Mouse (Mus musculus): ENCODE data around the gene Flt1. TPM values are rescaled to one million over a fixed set of nuclear protein-coding genes. Genes with fewer than 3 reads are reported as not detected.

The Flt1 gene
- polyA plus RNA-seq, 1 experiment from 2014 or later = 6.5 TPM

- Histone ChIP-seq H3K4me3 (ENCODE audit: low read depth, low read length) (no peak overlapping the region), H3K4me1 (ENCODE audit: control insufficient read depth, insufficient read depth, low read length) (no peaks in the 10 kb centered on the region), H3K36me3 (ENCODE audit: control insufficient read depth, insufficient read depth, low read length) (no peaks in the 10 kb centered on the region), H3K4me2 (ENCODE audit: low read length) (no peak overlapping the region), H3K27ac (ENCODE audit: low read depth, low read length) (no peak overlapping the region), H3K27me3 (replicated peaks; ENCODE audit: control insufficient read depth, insufficient read depth, low read length) (peaks cover 5% of the 10 kb centered on the region), H3K9ac (ENCODE audit: low read length) (no peak overlapping the region), H3K9me3 (replicated peaks; ENCODE audit: control insufficient read depth, low read length) (no peaks in the 10 kb centered on the region)
- 74% methylated on average over 5 of the region's 5 CpGs for WGBS
- DNase-seq (ENCODE audit: low spot score) (no peak), ATAC-seq (no peak)
Measured at GRCm38 (mm10) chr5:147732926-147733325, 7.1 kb upstream of the Flt1 start.

- H3K4me3 ChIP-seq (ENCODE audit: low read depth, low read length) = no peak overlapping the region
- peaks cover 15% of the 10 kb centered on the region; the same call in 1 of the 2 replicates for H3K4me1 ChIP-seq (ENCODE audit: control insufficient read depth, insufficient read depth, low read length)
- no peak overlapping the region for H3K9ac ChIP-seq (ENCODE audit: low read length)
- H3K27me3 ChIP-seq (replicated peaks; ENCODE audit: control insufficient read depth, insufficient read depth, low read length) = peaks cover 53% of the 10 kb centered on the region
- H3K9me3 ChIP-seq (replicated peaks; ENCODE audit: control insufficient read depth, low read length) = no peaks in the 10 kb centered on the region
- no peak overlapping the region for H3K27ac ChIP-seq (ENCODE audit: low read depth, low read length)
- WGBS = 8% methylated on average over 12 of the region's 12 CpGs
- no peak for DNase-seq (ENCODE audit: low spot score)
- no peaks in the 10 kb centered on the region for H3K36me3 ChIP-seq (ENCODE audit: control insufficient read depth, insufficient read depth, low read length)
- no peak for ATAC-seq
- no peak overlapping the region for H3K4me2 ChIP-seq (ENCODE audit: low read length)
Measured at GRCm38 (mm10) chr5:147727481-147727880, 1.7 kb upstream of the Flt1 start.

- Histone ChIP-seq H3K27me3 (replicated peaks; ENCODE audit: control insufficient read depth, insufficient read depth, low read length) (peaks cover 58% of the 10 kb centered on the region), H3K4me2 (ENCODE audit: low read length) (peak overlapping the region; percentile 59; the same call in 1 of the 2 replicates), H3K9me3 (replicated peaks; ENCODE audit: control insufficient read depth, low read length) (no peaks in the 10 kb centered on the region), H3K27ac (ENCODE audit: low read depth, low read length) (no peak overlapping the region), H3K4me1 (ENCODE audit: control insufficient read depth, insufficient read depth, low read length) (peaks cover 15% of the 10 kb centered on the region; the same call in 1 of the 2 replicates), H3K36me3 (ENCODE audit: control insufficient read depth, insufficient read depth, low read length) (no peaks in the 10 kb centered on the region), H3K4me3 (ENCODE audit: low read depth, low read length) (no peak overlapping the region), H3K9ac (ENCODE audit: low read length) (no peak overlapping the region)
- ATAC-seq (no peak), DNase-seq (ENCODE audit: low spot score) (no peak)
- 3% methylated on average over 18 of the region's 18 CpGs for WGBS
Measured at GRCm38 (mm10) chr5:147726701-147727393, 1.0 kb upstream of the Flt1 start.

GRCm38 (mm10) chr5:147724945-147725830 is 623 bp downstream of the Flt1 start:
- H3K9me3 ChIP-seq (replicated peaks; ENCODE audit: control insufficient read depth, low read length) = no peaks in the 10 kb centered on the region
- peaks cover 15% of the 10 kb centered on the region; the same call in 1 of the 2 replicates for H3K4me1 ChIP-seq (ENCODE audit: control insufficient read depth, insufficient read depth, low read length)
- WGBS = under 1% methylated on average over 69 of the region's 69 CpGs
- peak overlapping the region; percentile 32 for H3K4me3 ChIP-seq (ENCODE audit: low read depth, low read length)
- peaks cover 73% of the 10 kb centered on the region for H3K27me3 ChIP-seq (replicated peaks; ENCODE audit: control insufficient read depth, insufficient read depth, low read length)
- peak; percentile 81 for ATAC-seq
- H3K27ac ChIP-seq (ENCODE audit: low read depth, low read length) = no peak overlapping the region
- peak; percentile 61 for DNase-seq (ENCODE audit: low spot score)
- H3K36me3 ChIP-seq (ENCODE audit: control insufficient read depth, insufficient read depth, low read length) = no peaks in the 10 kb centered on the region
- peak overlapping the region; percentile 40; the same call in 1 of the 2 replicates for H3K9ac ChIP-seq (ENCODE audit: low read length)
- peak overlapping the region; percentile 59 for H3K4me2 ChIP-seq (ENCODE audit: low read length)

GRCm38 (mm10) chr5:147724391-147724790 is 1.4 kb downstream of the Flt1 start:
- Histone ChIP-seq H3K27ac (ENCODE audit: low read depth, low read length) (no peak overlapping the region), H3K36me3 (ENCODE audit: control insufficient read depth, insufficient read depth, low read length) (no peaks in the 10 kb centered on the region), H3K27me3 (replicated peaks; ENCODE audit: control insufficient read depth, insufficient read depth, low read length) (peaks cover 79% of the 10 kb centered on the region), H3K4me2 (ENCODE audit: low read length) (no peak overlapping the region), H3K9me3 (replicated peaks; ENCODE audit: control insufficient read depth, low read length) (no peaks in the 10 kb centered on the region), H3K9ac (ENCODE audit: low read length) (no peak overlapping the region), H3K4me3 (ENCODE audit: low read depth, low read length) (no peak overlapping the region), H3K4me1 (ENCODE audit: control insufficient read depth, insufficient read depth, low read length) (peaks cover 15% of the 10 kb centered on the region; the same call in 1 of the 2 replicates)
- no peak for DNase-seq (ENCODE audit: low spot score)
- no peak for ATAC-seq
- under 1% methylated on average over 14 of the region's 14 CpGs for WGBS

GRCm38 (mm10) chr5:147723811-147724210 is 2.0 kb downstream of the Flt1 start:
- no peak overlapping the region for H3K4me3 ChIP-seq (ENCODE audit: low read depth, low read length)
- H3K36me3 ChIP-seq (ENCODE audit: control insufficient read depth, insufficient read depth, low read length) = no peaks in the 10 kb centered on the region
- DNase-seq (ENCODE audit: low spot score) = no peak
- peaks cover 15% of the 10 kb centered on the region; the same call in 1 of the 2 replicates for H3K4me1 ChIP-seq (ENCODE audit: control insufficient read depth, insufficient read depth, low read length)
- H3K9me3 ChIP-seq (replicated peaks; ENCODE audit: control insufficient read depth, low read length) = no peaks in the 10 kb centered on the region
- no peak for ATAC-seq
- peaks cover 79% of the 10 kb centered on the region for H3K27me3 ChIP-seq (replicated peaks; ENCODE audit: control insufficient read depth, insufficient read depth, low read length)
- no peak overlapping the region for H3K4me2 ChIP-seq (ENCODE audit: low read length)
- WGBS = 3% methylated on average over 17 of the region's 17 CpGs
- no peak overlapping the region for H3K9ac ChIP-seq (ENCODE audit: low read length)
- no peak overlapping the region for H3K27ac ChIP-seq (ENCODE audit: low read depth, low read length)

GRCm38 (mm10) chr5:147721438-147721837 is 4.4 kb downstream of the Flt1 start:
- peaks cover 62% of the 10 kb centered on the region for H3K27me3 ChIP-seq (replicated peaks; ENCODE audit: control insufficient read depth, insufficient read depth, low read length)
- H3K9me3 ChIP-seq (replicated peaks; ENCODE audit: control insufficient read depth, low read length) = no peaks in the 10 kb centered on the region
- no peaks in the 10 kb centered on the region for H3K36me3 ChIP-seq (ENCODE audit: control insufficient read depth, insufficient read depth, low read length)
- H3K4me1 ChIP-seq (ENCODE audit: control insufficient read depth, insufficient read depth, low read length) = peaks cover 15% of the 10 kb centered on the region; the same call in 1 of the 2 replicates
- 26% methylated on average over 8 of the region's 8 CpGs for WGBS
- H3K4me3 ChIP-seq (ENCODE audit: low read depth, low read length) = no peak overlapping the region
- no peak overlapping the region for H3K9ac ChIP-seq (ENCODE audit: low read length)
- H3K27ac ChIP-seq (ENCODE audit: low read depth, low read length) = no peak overlapping the region
- no peak overlapping the region for H3K4me2 ChIP-seq (ENCODE audit: low read length)
- ATAC-seq = no peak
- no peak for DNase-seq (ENCODE audit: low spot score)

- Histone ChIP-seq H3K4me3 (ENCODE audit: low read depth, low read length) (no peak overlapping the region), H3K9me3 (replicated peaks; ENCODE audit: control insufficient read depth, low read length) (no peaks in the 10 kb centered on the region), H3K27ac (ENCODE audit: low read depth, low read length) (no peak overlapping the region), H3K27me3 (replicated peaks; ENCODE audit: control insufficient read depth, insufficient read depth, low read length) (peaks cover 34% of the 10 kb centered on the region), H3K36me3 (ENCODE audit: control insufficient read depth, insufficient read depth, low read length) (no peaks in the 10 kb centered on the region), H3K4me2 (ENCODE audit: low read length) (no peak overlapping the region), H3K4me1 (ENCODE audit: control insufficient read depth, insufficient read depth, low read length) (no peaks in the 10 kb centered on the region), H3K9ac (ENCODE audit: low read length) (no peak overlapping the region)
- ATAC-seq = no peak
- no peak for DNase-seq (ENCODE audit: low spot score)
- WGBS = 89% methylated on average over 7 of the region's 7 CpGs
Measured at GRCm38 (mm10) chr5:147718335-147718734, 7.5 kb downstream of the Flt1 start.

Data from forebrain, embryonic 14.5 days (tissue).